Mouse (Mus musculus) CH12.LX (cell line): ENCODE results near the gene Slc1a7.

Source experiments
- MAFK ChIP-seq: IDR thresholded peaks from 2 replicates; pipeline ENCODE4 v1.6.1; 2011; ENCODE audit warnings: low read length, improper control_type of control experiment; ENCODE audit not compliant: insufficient replicate concordance
- POLR2A ChIP-seq: IDR thresholded peaks from 2 replicates; pipeline ENCODE4 v1.6.1; 2011; ENCODE audit warnings: low read depth, mild to moderate bottlenecking, improper control_type of control experiment, low read length
- UBTF ChIP-seq: IDR thresholded peaks from 2 replicates; pipeline ENCODE4 v1.6.1; 2012; ENCODE audit warnings: low read depth, mild to moderate bottlenecking, inconsistent platforms, low read length, improper control_type of control experiment, moderate library complexity

GRCm38 (mm10) chr4:107958487-107958886 lies 9.6 kb upstream of the Slc1a7 start:
- TF ChIP-seq MAFK (no peak), POLR2A (no peak), UBTF (no peak)
